Mouse (Mus musculus) MEL (cell line): ENCODE measurements at regions not wholly inside any gene's neighbourhood (a gene's known extent, or its start where the extent isn't known, plus 50 kb on each side); places are given as distances from the start of the nearest gene placed in this dataset.

Source experiments
- DNase-seq: peaks from one replicate; pipeline ENCODE4 v3.0.0; 2011; ENCODE audit warnings: low read depth, low spot score
- H3K27ac ChIP-seq: 2 replicates; pipeline ENCODE4 v1.5.1; 2012; ENCODE audit warnings: low read depth, mild to moderate bottlenecking, control low read depth, low read length, moderate library complexity; ENCODE audit not compliant: control insufficient read depth
- H3K27me3 ChIP-seq, 2 experiments: fragments of 150-350 bp in 1 of 2; sonication (generic) in 1 of 2; 2 replicates each; pipeline ENCODE4 v1.6.1; 2012; ENCODE audit warnings: low read length in 2 of 2, mild to moderate bottlenecking in 2 of 2, improper control_type of control experiment in 1 of 2, moderate library complexity in 1 of 2; ENCODE audit not compliant: insufficient read depth in 2 of 2, control insufficient read depth in 1 of 2
- H3K36me3 ChIP-seq, 2 experiments: 2 replicates each; pipeline ENCODE4 v1.6.1; 2012 to 2014; ENCODE audit warnings: low read length in 2 of 2, improper control_type of control experiment in 1 of 2, inconsistent platforms in 1 of 2, mild to moderate bottlenecking in 1 of 2; ENCODE audit not compliant: insufficient read depth in 2 of 2, control insufficient read depth in 1 of 2
- H3K4me1 ChIP-seq, 2 experiments: fragments of 150-350 bp in 1 of 2; sonication (generic) in 1 of 2; 2 replicates each; pipeline ENCODE4 v1.6.1; 2012; ENCODE audit warnings: low read length in 2 of 2, improper control_type of control experiment in 1 of 2, mild to moderate bottlenecking in 1 of 2; ENCODE audit not compliant: insufficient read depth in 2 of 2, control insufficient read depth in 1 of 2
- H3K4me3 ChIP-seq, 2 experiments: fragments of 150-350 bp in 1 of 2; sonication (generic) in 1 of 2; 2 replicates each; pipeline ENCODE4 v1.5.1; 2012; ENCODE audit warnings: low read depth in 2 of 2, low read length in 2 of 2, mild to moderate bottlenecking in 2 of 2, moderate library complexity in 2 of 2, control low read depth in 1 of 2, improper control_type of control experiment in 1 of 2; ENCODE audit not compliant: control insufficient read depth in 1 of 2, insufficient read depth in 1 of 2
- H3K79me2 ChIP-seq: 2 replicates; pipeline ENCODE4 v1.6.1; 2012; ENCODE audit warnings: mild to moderate bottlenecking, low read length, moderate library complexity; ENCODE audit not compliant: control insufficient read depth, poor library complexity, insufficient read depth
- H3K9ac ChIP-seq: 2 replicates; pipeline ENCODE4 v1.6.1; 2012; ENCODE audit warnings: low read depth, mild to moderate bottlenecking, control low read depth, low read length, moderate library complexity; ENCODE audit not compliant: control insufficient read depth, poor library complexity, severe bottlenecking
- H3K9me3 ChIP-seq: fragments of 150-350 bp; sonication (generic); replicated peaks from 2 replicates; pipeline ENCODE4 v1.6.1; 2012; ENCODE audit warnings: mild to moderate bottlenecking, low read length, improper control_type of control experiment, moderate library complexity; ENCODE audit not compliant: insufficient read depth
- CHD1 ChIP-seq: IDR thresholded peaks from 2 replicates; pipeline ENCODE4 v1.6.1; 2012; ENCODE audit warnings: low read depth, mild to moderate bottlenecking, inconsistent platforms, low read length, improper control_type of control experiment
- CHD2 ChIP-seq: IDR thresholded peaks from 2 replicates; pipeline ENCODE4 v1.6.1; 2011; ENCODE audit warnings: low read length, improper control_type of control experiment
- E2F4 ChIP-seq: IDR thresholded peaks from 2 replicates; pipeline ENCODE4 v1.6.1; 2011; ENCODE audit warnings: low read depth, low read length, improper control_type of control experiment, borderline replicate concordance
- ELF1 ChIP-seq: IDR thresholded peaks from 2 replicates; pipeline ENCODE4 v1.6.1; 2014; ENCODE audit warnings: low read depth, mild to moderate bottlenecking, inconsistent platforms, low read length, improper control_type of control experiment, moderate library complexity
- EP300 ChIP-seq, 2 experiments: IDR thresholded peaks; 2 replicates each; pipeline ENCODE4 v1.6.1; 2011; ENCODE audit warnings: improper control_type of control experiment in 2 of 2, low read length in 2 of 2, low read depth in 1 of 2, mild to moderate bottlenecking in 1 of 2
- GABPA ChIP-seq: IDR thresholded peaks from 2 replicates; pipeline ENCODE4 v1.6.1; 2012; ENCODE audit warnings: low read depth, mild to moderate bottlenecking, inconsistent platforms, low read length, improper control_type of control experiment, moderate library complexity
- GATA1 ChIP-seq: IDR thresholded peaks from 2 replicates; pipeline ENCODE4 v1.6.1; 2011; ENCODE audit warnings: low read depth, low read length, improper control_type of control experiment
- HCFC1 ChIP-seq: IDR thresholded peaks from 2 replicates; pipeline ENCODE4 v1.6.1; 2012; ENCODE audit warnings: low read depth, mild to moderate bottlenecking, inconsistent platforms, low read length, improper control_type of control experiment, moderate library complexity
- JUND ChIP-seq: IDR thresholded peaks from 2 replicates; pipeline ENCODE4 v1.6.1; 2011; ENCODE audit warnings: low read depth, mild to moderate bottlenecking, improper control_type of control experiment, low read length
- KAT2A ChIP-seq: conservative IDR thresholded peaks from 2 replicates; pipeline ENCODE4 v1.6.1; 2012; ENCODE audit warnings: low read depth, low read length, improper control_type of control experiment, inconsistent platforms
- MAFK ChIP-seq: IDR thresholded peaks from 2 replicates; pipeline ENCODE4 v1.6.1; 2011; ENCODE audit warnings: low read depth, mild to moderate bottlenecking, low read length, improper control_type of control experiment, borderline replicate concordance
- MAX ChIP-seq: IDR thresholded peaks from 2 replicates; pipeline ENCODE4 v1.6.1; 2011; ENCODE audit warnings: low read length, improper control_type of control experiment
- MAZ ChIP-seq: IDR thresholded peaks from 2 replicates; pipeline ENCODE4 v1.6.1; 2012; ENCODE audit warnings: low read depth, mild to moderate bottlenecking, inconsistent platforms, low read length, improper control_type of control experiment
- MEF2A ChIP-seq: IDR thresholded peaks from 2 replicates; pipeline ENCODE4 v1.6.1; 2014; ENCODE audit warnings: low read depth, mild to moderate bottlenecking, inconsistent platforms, low read length, improper control_type of control experiment; ENCODE audit not compliant: poor library complexity, insufficient replicate concordance, severe bottlenecking; ENCODE audit errors: extremely low read depth
- MYB ChIP-seq: IDR thresholded peaks from 2 replicates; pipeline ENCODE4 v1.6.1; 2011; ENCODE audit warnings: mild to moderate bottlenecking, low read depth, low read length, improper control_type of control experiment
- NELFE ChIP-seq: IDR thresholded peaks from 2 replicates; pipeline ENCODE4 v1.6.1; 2011; ENCODE audit warnings: low read depth, low read length, improper control_type of control experiment
- POLR2AphosphoS5 ChIP-seq: IDR thresholded peaks from 2 replicates; pipeline ENCODE4 v1.6.1; 2012; ENCODE audit warnings: low read depth, borderline replicate concordance, mild to moderate bottlenecking, inconsistent platforms, low read length, moderate library complexity, mixed read lengths
- SIN3A ChIP-seq: IDR thresholded peaks from 2 replicates; pipeline ENCODE4 v1.6.1; 2012; ENCODE audit warnings: low read length, improper control_type of control experiment, inconsistent platforms
- SMC3 ChIP-seq: IDR thresholded peaks from 2 replicates; pipeline ENCODE4 v1.6.1; 2011; ENCODE audit warnings: low read depth, low read length, improper control_type of control experiment
- TBP ChIP-seq: IDR thresholded peaks from 2 replicates; pipeline ENCODE4 v1.8.0; 2011; ENCODE audit warnings: low read depth, low read length, improper control_type of control experiment
- UBTF ChIP-seq: IDR thresholded peaks from 2 replicates; pipeline ENCODE4 v1.6.1; 2012; ENCODE audit warnings: low read depth, mild to moderate bottlenecking, inconsistent platforms, low read length, improper control_type of control experiment, moderate library complexity, borderline replicate concordance; ENCODE audit not compliant: insufficient read depth
- USF1 ChIP-seq: IDR thresholded peaks from 2 replicates; pipeline ENCODE4 v1.6.1; 2014; ENCODE audit warnings: low read depth, mild to moderate bottlenecking, inconsistent platforms, low read length, improper control_type of control experiment, moderate library complexity
- USF2 ChIP-seq, 2 experiments: IDR thresholded peaks; 2 replicates each; pipeline ENCODE4 v1.6.1; 2011 to 2012; ENCODE audit warnings: improper control_type of control experiment in 2 of 2, low read length in 2 of 2, borderline replicate concordance in 1 of 2, inconsistent platforms in 1 of 2, low read depth in 1 of 2, mild to moderate bottlenecking in 1 of 2; ENCODE audit not compliant: insufficient read depth in 1 of 2
- ZC3H11A ChIP-seq: IDR thresholded peaks from 2 replicates; pipeline ENCODE4 v1.6.1; 2012; ENCODE audit warnings: low read depth, mild to moderate bottlenecking, inconsistent platforms, low read length, improper control_type of control experiment
- ZKSCAN1 ChIP-seq: IDR thresholded peaks from 2 replicates; pipeline ENCODE4 v1.6.1; 2012; ENCODE audit warnings: low read depth, mild to moderate bottlenecking, inconsistent platforms, low read length, improper control_type of control experiment, moderate library complexity
- ZMIZ1 ChIP-seq: IDR thresholded peaks from 2 replicates; pipeline ENCODE4 v1.6.1; 2012; ENCODE audit warnings: low read depth, mild to moderate bottlenecking, inconsistent platforms, low read length, improper control_type of control experiment, moderate library complexity
- ZNF384 ChIP-seq: IDR thresholded peaks from 2 replicates; pipeline ENCODE4 v1.6.1; 2012; ENCODE audit warnings: low read depth, mild to moderate bottlenecking, inconsistent platforms, low read length, improper control_type of control experiment

DNA sequence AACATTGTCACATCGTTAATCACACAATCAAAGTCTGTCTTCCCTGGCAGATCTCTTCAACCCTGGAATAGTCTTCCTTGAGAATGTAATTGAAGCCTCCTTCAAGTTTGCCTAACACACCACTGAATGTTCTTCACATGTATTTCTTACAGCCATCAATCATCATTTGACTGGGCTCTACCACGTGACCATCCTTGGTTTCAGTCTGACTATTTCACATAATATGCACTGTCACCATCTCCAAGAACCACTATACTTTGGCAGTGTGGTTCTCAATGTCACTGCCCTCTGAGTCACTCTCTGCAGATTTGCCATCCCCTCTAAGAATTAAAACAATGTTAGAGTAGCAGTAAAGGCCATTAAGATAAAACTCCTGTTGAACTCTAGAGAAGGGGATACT lies 154.6 kb upstream of the Tyw5 start:
- no peak overlapping the region for H3K9ac ChIP-seq
- H3K4me3 ChIP-seq = no peak overlapping the region
- H3K9me3 ChIP-seq = no peaks in the 10 kb centered on the region
- H3K36me3 ChIP-seq = no peaks in the 10 kb centered on the region
- DNase-seq = no peak
- no peaks in the 10 kb centered on the region for H3K27me3 ChIP-seq
- H3K79me2 ChIP-seq = no peaks in the 10 kb centered on the region
- no peaks in the 10 kb centered on the region for H3K4me1 ChIP-seq
- no peak overlapping the region for H3K27ac ChIP-seq
- TF ChIP-seq ZNF384 (no peak), HCFC1 (no peak), GATA1 (no peak), ZMIZ1 (no peak), ZKSCAN1 (no peak), GABPA (no peak), MEF2A (no peak), SMC3 (no peak), JUND (no peak), ZC3H11A (no peak), EP300 (IDR thresholded peaks at IDR 0.05; ENCODE audit: low read depth in 1 of 2, low read length in 2 of 2) (no peak), E2F4 (no peak)

DNA sequence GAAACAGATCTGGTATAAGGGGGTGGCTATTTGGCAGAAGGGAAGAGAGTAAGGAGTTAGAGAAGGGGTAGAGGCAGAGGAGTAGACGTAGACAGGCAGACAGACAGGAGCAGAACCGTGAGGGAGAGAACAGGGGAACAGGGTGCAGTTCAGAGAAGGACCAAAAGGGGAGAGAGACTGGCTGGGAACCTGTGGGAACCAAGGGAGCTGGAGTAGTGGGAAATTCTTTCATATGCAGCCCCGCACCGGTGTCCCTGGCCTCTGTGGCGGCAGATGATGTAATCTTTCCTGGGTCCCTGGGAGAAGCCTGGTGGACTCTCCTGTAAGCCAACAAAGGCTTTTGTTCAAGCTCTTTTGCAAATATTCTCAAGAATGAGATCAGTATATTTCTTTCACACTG lies 157.8 kb upstream of the Tyw5 start:
- Histone ChIP-seq H3K4me1 (no peaks in the 10 kb centered on the region), H3K27ac (no peak overlapping the region), H3K27me3 (no peaks in the 10 kb centered on the region), H3K36me3 (no peaks in the 10 kb centered on the region), H3K9me3 (no peaks in the 10 kb centered on the region), H3K79me2 (no peaks in the 10 kb centered on the region), H3K4me3 (no peak overlapping the region), H3K9ac (no peak overlapping the region)
- TF ChIP-seq NELFE (no peak), MAX (no peak), MAFK (no peak), TBP (no peak), SMC3 (no peak), MEF2A (no peak), GABPA (no peak), MAZ (no peak), CHD2 (no peak), KAT2A (no peak), POLR2AphosphoS5 (no peak), USF2 (IDR thresholded peaks at IDR 0.05; ENCODE audit: borderline replicate concordance in 1 of 2, insufficient read depth in 1 of 2, low read depth in 1 of 2, low read length in 2 of 2) (no peak), SIN3A (no peak), ELF1 (no peak), CHD1 (no peak), MYB (no peak), USF1 (no peak), GATA1 (no peak), E2F4 (no peak), UBTF (no peak)
- DNase-seq = no peak
